ENCODE assay signal across 22 mouse cellular contexts in the genomic region with DNA sequence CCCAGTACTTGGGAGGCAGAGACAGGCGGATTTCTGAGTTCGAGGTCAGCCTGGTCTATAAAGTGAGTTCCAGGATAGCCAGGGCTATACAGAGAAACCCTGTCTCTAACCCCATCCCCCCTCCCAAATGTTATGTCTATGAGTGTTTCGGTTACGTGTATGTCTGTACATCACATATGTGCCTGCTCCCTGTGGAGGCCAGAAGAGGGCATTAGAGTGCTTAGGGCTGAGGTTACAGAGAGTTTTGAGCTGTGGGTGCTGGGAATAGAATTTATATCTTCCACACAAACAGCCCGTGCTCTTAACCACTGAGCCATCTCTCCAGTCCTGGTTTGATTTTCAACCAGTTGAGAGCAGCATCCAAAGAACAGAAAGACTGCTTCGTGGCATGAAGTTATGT. TPM values are rescaled to one million over a fixed set of nuclear protein-coding genes. Genes with fewer than 3 reads are reported as not detected.
DNase-seq lines count a peak whose midpoint lies in the region; ATAC-seq and TF ChIP-seq lines count a peak whose summit lies in the region.
"Had no signal": no experiment of that assay in that cellular context is flagged by ENCODE, and none has a peak within 500 bp of the region (broad histone marks: within the 10 kb centered on the region; RNA-seq: fewer than 3 reads in every experiment).

No protein-coding gene starts in this region.

- H3K27ac ChIP-seq in intestine, postnatal 0 days (ENCODE audit: low read depth, low read length) = no peak overlapping the region
- no peak overlapping the region for H3K27ac ChIP-seq in intestine, embryonic 16.5 days (ENCODE audit: low read length)
- no peak overlapping the region for H3K27ac ChIP-seq in liver, adult 2 months (replicated peaks; ENCODE audit: insufficient read depth, low read depth, low read length)
- H3K27ac ChIP-seq in liver, embryonic 12.5 days = no peak overlapping the region
- H3K27ac ChIP-seq in ES-Bruce4 (ENCODE audit: insufficient read depth, low read length) = no peak overlapping the region
- H3K27ac ChIP-seq: embryonic facial prominence, embryonic 13.5 days; forebrain, embryonic 12.5 days; hindbrain, embryonic 10.5 days; hindbrain, embryonic 14.5 days had no signal

- no peaks in the 10 kb centered on the region for H3K36me3 ChIP-seq in intestine, postnatal 0 days (ENCODE audit: control insufficient read depth, insufficient read depth)
- no peaks in the 10 kb centered on the region for H3K36me3 ChIP-seq in intestine, embryonic 16.5 days (ENCODE audit: control insufficient read depth, insufficient read depth, low read length)
- no peaks in the 10 kb centered on the region for H3K36me3 ChIP-seq in liver, adult 2 months (ENCODE audit: control insufficient read depth, insufficient read depth, low read length)
- H3K36me3 ChIP-seq in liver, embryonic 12.5 days = no peaks in the 10 kb centered on the region
- peaks cover 15% of the 10 kb centered on the region for H3K36me3 ChIP-seq in ES-Bruce4 (ENCODE audit: control insufficient read depth, insufficient read depth, low read length, poor library complexity, severe bottlenecking)
- H3K36me3 ChIP-seq: embryonic facial prominence, embryonic 13.5 days; forebrain, embryonic 12.5 days; G1E; heart, embryonic 12.5 days; hindbrain, embryonic 10.5 days had no signal

- peaks cover 4% of the 10 kb centered on the region; the same call in 1 of the 2 replicates for H3K4me1 ChIP-seq in intestine, postnatal 0 days (replicated peaks; ENCODE audit: control insufficient read depth, insufficient read depth, low read length)
- H3K4me1 ChIP-seq in intestine, embryonic 16.5 days (ENCODE audit: control insufficient read depth, insufficient read depth, low read length) = peaks cover 8% of the 10 kb centered on the region; the same call in 1 of the 2 replicates
- H3K4me1 ChIP-seq in liver, adult 2 months (ENCODE audit: control insufficient read depth, insufficient read depth, low read length) = peaks cover 22% of the 10 kb centered on the region
- H3K4me1 ChIP-seq in liver, embryonic 12.5 days = 0 out of 2 replicates have a peak, but pooled peaks cover 8% of the 10 kb centered on the region
- H3K4me1 ChIP-seq in ES-Bruce4 (ENCODE audit: control insufficient read depth, insufficient read depth, low read length) = peaks cover 2% of the 10 kb centered on the region
- H3K4me1 ChIP-seq: embryonic facial prominence, embryonic 13.5 days had no signal

- peaks cover 14% of the 10 kb centered on the region; the same call in 1 of the 2 replicates for H3K79me2 ChIP-seq in liver, adult 2 months (ENCODE audit: control insufficient read depth, insufficient read depth, low read length)

- peak; percentile 40 for TF ChIP-seq CTCF in intestine, postnatal 0 days (IDR thresholded peaks at IDR 0.05; ENCODE audit: low read depth)
- TF ChIP-seq CTCF in liver, adult 2 months (IDR thresholded peaks at IDR 0.05; ENCODE audit: low read depth, low read length) = 0 out of 2 replicates have a peak, but pooled peaks have one; percentile 16
- TF ChIP-seq CTCF in ES-Bruce4 (IDR thresholded peaks at IDR 0.05; ENCODE audit: low read depth, low read length) = peak; percentile 20

- no peaks in the 10 kb centered on the region for H3K9me3 ChIP-seq in intestine, postnatal 0 days (ENCODE audit: control insufficient read depth)
- H3K9me3 ChIP-seq in intestine, embryonic 16.5 days (ENCODE audit: control insufficient read depth, low read length) = no peaks in the 10 kb centered on the region
- no peaks in the 10 kb centered on the region for H3K9me3 ChIP-seq in liver, embryonic 12.5 days (replicated peaks)
- H3K9me3 ChIP-seq in ES-Bruce4 (replicated peaks; ENCODE audit: control insufficient read depth, insufficient read depth, low read length, poor library complexity, severe bottlenecking) = no peaks in the 10 kb centered on the region
- H3K9me3 ChIP-seq: embryonic facial prominence, embryonic 13.5 days; forebrain, embryonic 12.5 days; G1E; heart, embryonic 12.5 days; hindbrain, embryonic 10.5 days had no signal

- H3K4me2 ChIP-seq in intestine, postnatal 0 days (replicated peaks; ENCODE audit: low read depth) = no peak overlapping the region
- no peak overlapping the region for H3K4me2 ChIP-seq in intestine, embryonic 16.5 days (ENCODE audit: low read depth, low read length)
- H3K4me2 ChIP-seq in liver, embryonic 12.5 days = no peak overlapping the region
- H3K4me2 ChIP-seq: embryonic facial prominence, embryonic 13.5 days; forebrain, embryonic 12.5 days; heart, embryonic 12.5 days; hindbrain, embryonic 14.5 days had no signal

- H3K4me3 ChIP-seq in intestine, postnatal 0 days (ENCODE audit: low read depth, low read length) = no peak overlapping the region
- H3K4me3 ChIP-seq in intestine, embryonic 16.5 days (ENCODE audit: low read length) = no peak overlapping the region
- no peak overlapping the region for H3K4me3 ChIP-seq in liver, adult 2 months (ENCODE audit: insufficient read depth, low read depth, low read length)
- H3K4me3 ChIP-seq in liver, embryonic 12.5 days = no peak overlapping the region
- no peak overlapping the region for H3K4me3 ChIP-seq in ES-Bruce4 (ENCODE audit: low read depth, low read length)
- H3K4me3 ChIP-seq: embryonic facial prominence, embryonic 13.5 days; forebrain, embryonic 12.5 days; heart, embryonic 12.5 days; hindbrain, embryonic 10.5 days had no signal

- no peak for TF ChIP-seq POLR2A in liver, adult 2 months (IDR thresholded peaks at IDR 0.05; ENCODE audit: extremely low read depth, insufficient read depth, low read length)
- TF ChIP-seq POLR2A in ES-Bruce4 (IDR thresholded peaks at IDR 0.05; ENCODE audit: insufficient read depth, low read length) = no peak

- H3K27me3 ChIP-seq in intestine, postnatal 0 days (replicated peaks; ENCODE audit: control insufficient read depth, insufficient read depth, low read length) = no peaks in the 10 kb centered on the region
- H3K27me3 ChIP-seq in intestine, embryonic 16.5 days (replicated peaks; ENCODE audit: control insufficient read depth, insufficient read depth, low read length) = no peaks in the 10 kb centered on the region
- no peaks in the 10 kb centered on the region for H3K27me3 ChIP-seq in liver, adult 2 months (ENCODE audit: control insufficient read depth, insufficient read depth, low read length)
- H3K27me3 ChIP-seq in liver, embryonic 12.5 days (replicated peaks) = peaks cover under 1% of the 10 kb centered on the region; the same call in 1 of the 2 replicates
- H3K27me3 ChIP-seq in ES-Bruce4 (ENCODE audit: control insufficient read depth, insufficient read depth, low read length, poor library complexity, severe bottlenecking) = no peaks in the 10 kb centered on the region
- H3K27me3 ChIP-seq: CH12.LX; heart, embryonic 12.5 days had no signal

- H3K9ac ChIP-seq in intestine, postnatal 0 days (ENCODE audit: low read depth, low read length) = no peak overlapping the region
- no peak overlapping the region for H3K9ac ChIP-seq in intestine, embryonic 16.5 days (ENCODE audit: low read depth, low read length)
- no peak overlapping the region for H3K9ac ChIP-seq in liver, adult 2 months (ENCODE audit: low read depth, low read length)
- no peak overlapping the region for H3K9ac ChIP-seq in liver, embryonic 12.5 days
- no peak overlapping the region for H3K9ac ChIP-seq in ES-Bruce4 (ENCODE audit: low read depth, poor library complexity, severe bottlenecking)
- H3K9ac ChIP-seq: embryonic facial prominence, embryonic 13.5 days; forebrain, embryonic 12.5 days; heart, embryonic 12.5 days; hindbrain, embryonic 14.5 days had no signal

- DNase-seq in liver, adult 2 months (ENCODE audit: extremely low read depth, low read depth, low spot score) = no peak
- DNase-seq in R1 (ENCODE audit: low read depth, low spot score) = peak; percentile 65
- no peak for DNase-seq in yolk sac, embryonic 10.5 days (ENCODE audit: low spot score)
- DNase-seq in right cerebral cortex, postnatal 36 days (ENCODE audit: low spot score in 2 of 2) = no peak
- DNase-seq: adrenal gland, postnatal 14 days; cerebellum, adult 18-20 months; cerebellum, adult 9-11 months; cerebellum, postnatal 36 days; gastrocnemius, postnatal 25 days had no signal

- TF ChIP-seq EP300 in ES-Bruce4 (IDR thresholded peaks at IDR 0.05; ENCODE audit: insufficient read depth, low read depth, low read length) = no peak

- ATAC-seq in intestine, postnatal 0 days = no peak
- ATAC-seq in intestine, embryonic 16.5 days = no peak
- ATAC-seq in liver, embryonic 12.5 days = no peak
- ATAC-seq: activated CD4-positive, CD25-positive, alpha-beta regulatory T cell, adult 4 months; forebrain, embryonic 16.5 days had no signal

- WGBS in intestine, postnatal 0 days = 94% methylated on average over 6 of the region's 6 CpGs
- 97% methylated on average over 6 of the region's 6 CpGs for WGBS in intestine, embryonic 16.5 days
- WGBS in liver, adult 2 months = 95% methylated on average over 6 of the region's 6 CpGs
- 84% methylated on average over 6 of the region's 6 CpGs for WGBS in liver, embryonic 12.5 days (ENCODE audit: insufficient replicate concordance)

RNA-seq across cellular contexts. Expression of gene Gcnt2, which starts 50.5 kb away (rescaled TPM):
- 20.2 and 20.5 TPM in 2 replicates for polyA plus RNA-seq in intestine, postnatal 0 days (2015; fragmentation: Nextera tagmentation; extraction: Ambion mirVana)
- 14.5 and 17.3 TPM in 2 replicates for polyA plus RNA-seq in intestine, embryonic 16.5 days (2015; fragmentation: Nextera tagmentation; extraction: Ambion mirVana)
- 14.7 and 18.1 TPM in 2 replicates for total RNA-seq in liver, adult 2 months (2014; rRNA removed)
- 2.8 and 3.5 TPM in 2 replicates for polyA plus RNA-seq in liver, adult 2 months (2012; rRNA removed)
- polyA plus RNA-seq in liver, embryonic 12.5 days (2016; fragmentation: Nextera tagmentation; extraction: Ambion mirVana) = 1.5 TPM in 2 replicates
- 55.5 and 57.5 TPM in 2 replicates for polyA plus RNA-seq in ES-Bruce4 (2011; ENCODE audit: insufficient read depth, insufficient read length, low read depth, missing spikeins)
- total RNA-seq: CH12.LX had no signal
- polyA plus RNA-seq: G1E had no signal
